Comparison of ENCODE assay signal across 26 mouse cellular contexts in the genomic region with DNA sequence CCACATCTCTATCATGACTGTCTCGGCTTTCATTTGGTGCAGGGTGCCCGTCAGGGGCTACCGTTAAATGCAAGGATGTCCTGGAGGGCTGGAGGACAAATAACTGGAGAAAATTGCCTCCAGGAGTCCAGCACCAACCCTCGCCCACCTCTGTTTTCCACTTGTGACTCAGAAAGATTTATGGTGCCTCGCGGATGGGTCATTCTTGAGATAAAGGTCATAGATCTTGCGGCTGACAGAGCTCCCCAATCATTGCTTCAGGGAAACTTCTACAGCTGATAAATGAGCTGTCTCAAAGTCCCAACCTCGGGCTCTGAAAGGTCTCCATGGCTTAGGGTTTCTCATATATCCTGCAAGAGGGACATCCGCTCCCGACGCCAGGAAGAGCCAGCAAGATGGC.
DNase-seq lines count a peak whose midpoint lies in the region; ATAC-seq lines count a peak whose summit lies in the region.
"Had no signal": no experiment of that assay in that cellular context is flagged by ENCODE, and none has a peak within 500 bp of the region (broad histone marks: within the 10 kb centered on the region; RNA-seq: fewer than 3 reads in every experiment).

No protein-coding gene starts in this region.

- no peak overlapping the region for H3K9ac ChIP-seq in midbrain, embryonic 12.5 days (replicated peaks)
- H3K9ac ChIP-seq in midbrain, embryonic 11.5 days (ENCODE audit: low read length) = no peak overlapping the region
- no peak overlapping the region for H3K9ac ChIP-seq in intestine, embryonic 15.5 days
- H3K9ac ChIP-seq: embryonic facial prominence, embryonic 13.5 days; forebrain, embryonic 15.5 days; heart, embryonic 15.5 days; hindbrain, embryonic 12.5 days; liver, embryonic 14.5 days; lung, embryonic 14.5 days; midbrain, embryonic 13.5 days had no signal

- H3K36me3 ChIP-seq in midbrain, embryonic 12.5 days = no peaks in the 10 kb centered on the region
- no peaks in the 10 kb centered on the region for H3K36me3 ChIP-seq in midbrain, embryonic 11.5 days (ENCODE audit: control insufficient read depth, insufficient read depth, low read length)
- H3K36me3 ChIP-seq in intestine, embryonic 15.5 days = no peaks in the 10 kb centered on the region
- H3K36me3 ChIP-seq: embryonic facial prominence, embryonic 13.5 days; forebrain, embryonic 10.5 days; forebrain, embryonic 15.5 days; G1E; heart, embryonic 15.5 days; hindbrain, embryonic 12.5 days; midbrain, embryonic 13.5 days had no signal

- no peak overlapping the region for H3K4me2 ChIP-seq in midbrain, embryonic 12.5 days (replicated peaks)
- no peak overlapping the region for H3K4me2 ChIP-seq in midbrain, embryonic 11.5 days
- peak overlapping the region; percentile 35 for H3K4me2 ChIP-seq in intestine, embryonic 15.5 days (replicated peaks)
- H3K4me2 ChIP-seq: embryonic facial prominence, embryonic 13.5 days; forebrain, embryonic 15.5 days; heart, embryonic 15.5 days; hindbrain, embryonic 12.5 days; lung, embryonic 14.5 days; midbrain, embryonic 13.5 days had no signal

- ATAC-seq in midbrain, embryonic 12.5 days (ENCODE audit: low FRiP score, low read depth) = no peak
- ATAC-seq in midbrain, embryonic 11.5 days (ENCODE audit: low FRiP score) = no peak
- peak; percentile 15 for ATAC-seq in intestine, embryonic 15.5 days
- ATAC-seq: forebrain, embryonic 15.5 days; midbrain, embryonic 13.5 days had no signal

- no peaks in the 10 kb centered on the region for H3K4me1 ChIP-seq in midbrain, embryonic 12.5 days
- no peaks in the 10 kb centered on the region for H3K4me1 ChIP-seq in midbrain, embryonic 11.5 days (ENCODE audit: control insufficient read depth, insufficient read depth, low read length)
- peaks cover 6% of the 10 kb centered on the region; the same call in 1 of the 2 replicates for H3K4me1 ChIP-seq in intestine, embryonic 15.5 days (replicated peaks)
- H3K4me1 ChIP-seq: embryonic facial prominence, embryonic 13.5 days; forebrain, embryonic 10.5 days; forebrain, embryonic 15.5 days had no signal

- DNase-seq in embryo, embryonic 10 days (ENCODE audit: low spot score) = peak; percentile 36
- DNase-seq in embryo, embryonic 9.5 days (ENCODE audit: extremely low spot score) = no peak
- no peak for DNase-seq in midbrain, embryonic 11.5 days (ENCODE audit: low spot score, missing footprints)
- no peak for DNase-seq in cerebellum, adult 11 months
- no peak for DNase-seq in cerebellum, postnatal 10 days
- DNase-seq: cerebellum, adult 18-20 months; cerebellum, postnatal 14 days; gastrocnemius, adult 2 months; heart, adult 2 months; heart, postnatal 36 days; kidney, adult 8-10 months; liver; lung, embryonic 14.5 days; right cerebral cortex, postnatal 14 days; thymus, postnatal 4 days had no signal

- H3K27me3 ChIP-seq in midbrain, embryonic 12.5 days = no peaks in the 10 kb centered on the region
- H3K27me3 ChIP-seq in midbrain, embryonic 11.5 days (ENCODE audit: control insufficient read depth, insufficient read depth, low read length) = no peaks in the 10 kb centered on the region
- no peaks in the 10 kb centered on the region for H3K27me3 ChIP-seq in intestine, embryonic 15.5 days (replicated peaks)
- H3K27me3 ChIP-seq: embryonic facial prominence, embryonic 13.5 days; forebrain, embryonic 15.5 days; heart, embryonic 15.5 days; hindbrain, embryonic 12.5 days; midbrain, embryonic 13.5 days had no signal

- H3K9me3 ChIP-seq in midbrain, embryonic 12.5 days = no peaks in the 10 kb centered on the region
- H3K9me3 ChIP-seq in midbrain, embryonic 11.5 days (ENCODE audit: control insufficient read depth, low read length) = no peaks in the 10 kb centered on the region
- H3K9me3 ChIP-seq in intestine, embryonic 15.5 days = no peaks in the 10 kb centered on the region
- H3K9me3 ChIP-seq: embryonic facial prominence, embryonic 13.5 days; forebrain, embryonic 10.5 days; forebrain, embryonic 15.5 days; heart, embryonic 15.5 days; hindbrain, embryonic 12.5 days; midbrain, embryonic 13.5 days had no signal

- H3K4me3 ChIP-seq in midbrain, embryonic 12.5 days = no peak overlapping the region
- no peak overlapping the region for H3K4me3 ChIP-seq in midbrain, embryonic 11.5 days (ENCODE audit: low read depth, low read length)
- H3K4me3 ChIP-seq in intestine, embryonic 15.5 days (replicated peaks) = no peak overlapping the region
- H3K4me3 ChIP-seq: embryonic facial prominence, embryonic 13.5 days; forebrain, embryonic 10.5 days; forebrain, embryonic 15.5 days; gastrocnemius, adult 2 months; heart, adult 2 months; heart, embryonic 15.5 days; hindbrain, embryonic 12.5 days; midbrain, embryonic 13.5 days had no signal

- 88% methylated on average over 11 of the region's 11 CpGs for WGBS in midbrain, embryonic 12.5 days
- WGBS in midbrain, embryonic 11.5 days = 91% methylated on average over 11 of the region's 11 CpGs
- WGBS in intestine, embryonic 15.5 days = 21% methylated on average over 11 of the region's 11 CpGs

- H3K27ac ChIP-seq in midbrain, embryonic 12.5 days (replicated peaks) = 0 out of 2 replicates have a peak overlapping the region, but pooled peaks have one; percentile 8
- no peak overlapping the region for H3K27ac ChIP-seq in midbrain, embryonic 11.5 days (ENCODE audit: low read depth, low read length)
- H3K27ac ChIP-seq in intestine, embryonic 15.5 days = no peak overlapping the region
- H3K27ac ChIP-seq: embryonic facial prominence, embryonic 13.5 days; forebrain, embryonic 10.5 days; forebrain, embryonic 15.5 days; gastrocnemius, adult 2 months; heart, adult 2 months; heart, embryonic 15.5 days; hindbrain, embryonic 12.5 days; kidney, postnatal 0 days; liver, embryonic 14.5 days; midbrain, embryonic 13.5 days had no signal
